Mouse (Mus musculus) MEL (cell line): ENCODE measurements around the gene Endog.

Experiments
- CHD1 ChIP-seq: IDR thresholded peaks from 2 replicates; pipeline ENCODE4 v1.6.1; 2012; ENCODE audit warnings: low read depth, mild to moderate bottlenecking, inconsistent platforms, low read length, improper control_type of control experiment
- CHD2 ChIP-seq: IDR thresholded peaks from 2 replicates; pipeline ENCODE4 v1.6.1; 2011; ENCODE audit warnings: low read length, improper control_type of control experiment
- CTCF ChIP-seq, 3 experiments: IDR thresholded peaks in 2 of 3; conservative IDR thresholded peaks in 1 of 3; 2 replicates each; pipeline ENCODE4 v1.5.1; 2011 to 2012; ENCODE audit warnings: low read length in 3 of 3, low read depth in 2 of 3, mild to moderate bottlenecking in 2 of 3, improper control_type of control experiment in 1 of 3, inconsistent platforms in 1 of 3, mixed read lengths in 1 of 3, moderate library complexity in 1 of 3; ENCODE audit not compliant: control insufficient read depth in 1 of 3, insufficient read depth in 1 of 3, poor library complexity in 1 of 3, severe bottlenecking in 1 of 3
- GATA1 ChIP-seq: IDR thresholded peaks from 2 replicates; pipeline ENCODE4 v1.6.1; 2011; ENCODE audit warnings: low read depth, low read length, improper control_type of control experiment
- MAX ChIP-seq: IDR thresholded peaks from 2 replicates; pipeline ENCODE4 v1.6.1; 2011; ENCODE audit warnings: low read length, improper control_type of control experiment
- MYB ChIP-seq: IDR thresholded peaks from 2 replicates; pipeline ENCODE4 v1.6.1; 2011; ENCODE audit warnings: mild to moderate bottlenecking, low read depth, low read length, improper control_type of control experiment
- POLR2A ChIP-seq, 2 experiments: IDR thresholded peaks; 2 replicates each; pipeline ENCODE4 v1.6.1; 2011 to 2012; ENCODE audit warnings: low read length in 2 of 2, mild to moderate bottlenecking in 2 of 2, control low read depth in 1 of 2, improper control_type of control experiment in 1 of 2, low read depth in 1 of 2, moderate library complexity in 1 of 2; ENCODE audit not compliant: control insufficient read depth in 1 of 2, insufficient read depth in 1 of 2, poor library complexity in 1 of 2
- SMC3 ChIP-seq: IDR thresholded peaks from 2 replicates; pipeline ENCODE4 v1.6.1; 2011; ENCODE audit warnings: low read depth, low read length, improper control_type of control experiment

- no peak for TF ChIP-seq POLR2A (IDR thresholded peaks at IDR 0.05; ENCODE audit: control insufficient read depth in 1 of 2, insufficient read depth in 1 of 2, low read depth in 1 of 2, low read length in 2 of 2, poor library complexity in 1 of 2)
- no peak for TF ChIP-seq GATA1
- TF ChIP-seq CTCF (IDR thresholded peaks at IDR 0.05 in 2 of 3, conservative IDR thresholded peaks at IDR 0.05 in 1 of 3; ENCODE audit: control insufficient read depth in 1 of 3, insufficient read depth in 1 of 3, low read depth in 2 of 3, low read length in 3 of 3, poor library complexity in 1 of 3, severe bottlenecking in 1 of 3), result no peak
- TF ChIP-seq CHD2, result no peak
- no peak for TF ChIP-seq SMC3
- no peak for TF ChIP-seq CHD1
- TF ChIP-seq MYB, result no peak
- no peak for TF ChIP-seq MAX
Measured at GRCm38 (mm10) chr2:30176561-30176960, 5.3 kb downstream of the Endog start.
